Mouse (Mus musculus) adipocyte (in vitro differentiated cells): ENCODE data around the gene Comtd1.
A peak's percentile ranks its signal among the peaks of the same experiment; 100 is the strongest.

Experiments used
- DNase-seq: peaks from one replicate; pipeline ENCODE4 v3.0.0-alpha.2; 2016; ENCODE audit warnings: low spot score

The Comtd1 gene

GRCm38 (mm10) chr14:21848166-21849154 lies at the start of gene Comtd1:
Gene Comtd1, minus strand, starts transcription at chr14:21848977.
- peak; percentile 95 for DNase-seq

GRCm38 (mm10) chr14:21892341-21892659 lies 43.5 kb upstream of the Comtd1 start:
- DNase-seq = no peak

DNA sequence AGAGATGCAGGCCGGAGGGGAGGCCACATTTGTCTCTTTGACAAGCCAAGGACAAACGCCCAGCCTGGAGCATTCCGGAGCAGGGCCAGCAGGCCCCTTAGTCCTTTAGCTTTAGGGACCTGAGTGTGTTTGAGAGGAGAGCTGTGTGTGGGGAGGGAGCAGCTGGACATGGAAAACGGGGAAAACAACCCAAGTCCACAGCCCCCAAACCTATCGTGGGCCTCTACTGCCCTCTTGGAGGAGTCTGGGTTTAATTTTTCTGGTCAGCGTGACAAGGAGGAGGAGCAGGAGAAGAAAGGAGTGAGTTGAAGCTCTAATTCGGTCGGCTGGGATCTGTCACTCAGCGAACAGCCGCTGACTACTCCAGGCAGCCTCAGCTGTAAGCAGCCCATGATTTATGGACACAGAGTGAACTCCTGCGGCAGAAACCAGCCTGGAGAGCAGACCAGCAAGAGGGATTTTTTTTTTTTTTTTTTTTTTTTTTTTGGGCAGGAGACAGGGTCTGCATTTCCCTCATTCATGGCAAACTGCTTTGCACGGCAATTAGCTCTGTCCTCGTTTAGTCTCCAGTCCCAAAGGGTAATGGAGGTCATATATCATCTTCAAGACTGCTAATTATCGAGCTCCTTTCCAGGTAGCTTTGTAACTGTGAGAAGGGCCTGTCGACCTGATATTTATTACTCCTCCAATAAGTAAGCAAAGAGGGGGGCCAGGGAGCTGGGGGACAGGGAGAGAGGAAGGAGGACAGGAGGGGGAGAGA lies 43.0 kb upstream of the Comtd1 start:
- no peak for DNase-seq

- DNase-seq = peak; percentile 64
These were observed 41.7 kb upstream of the Comtd1 start for GRCm38 (mm10) chr14:21890430-21890829.

GRCm38 (mm10) chr14:21866816-21867215 lies 18.0 kb upstream of the Comtd1 start:
- DNase-seq = no peak

DNA sequence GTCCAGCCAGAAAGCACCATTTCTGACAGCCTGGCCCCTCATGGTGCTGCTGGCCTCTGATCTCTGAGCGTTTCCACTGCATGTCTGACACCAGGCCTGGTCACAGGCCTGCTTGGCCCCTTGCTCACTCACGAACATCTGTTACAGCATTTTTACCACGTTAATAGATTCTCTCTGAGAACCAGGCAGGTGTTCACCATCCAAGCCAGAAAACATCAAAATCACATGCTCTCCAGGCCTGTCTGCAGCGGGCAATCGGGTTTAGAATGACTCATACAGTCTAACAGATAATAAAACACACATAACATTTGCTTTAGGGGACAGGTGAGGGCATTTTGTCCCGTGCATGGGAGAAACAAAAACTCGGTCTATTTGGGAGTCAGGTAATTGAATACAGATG lies 17.5 kb upstream of the Comtd1 start:
- no peak for DNase-seq

DNA sequence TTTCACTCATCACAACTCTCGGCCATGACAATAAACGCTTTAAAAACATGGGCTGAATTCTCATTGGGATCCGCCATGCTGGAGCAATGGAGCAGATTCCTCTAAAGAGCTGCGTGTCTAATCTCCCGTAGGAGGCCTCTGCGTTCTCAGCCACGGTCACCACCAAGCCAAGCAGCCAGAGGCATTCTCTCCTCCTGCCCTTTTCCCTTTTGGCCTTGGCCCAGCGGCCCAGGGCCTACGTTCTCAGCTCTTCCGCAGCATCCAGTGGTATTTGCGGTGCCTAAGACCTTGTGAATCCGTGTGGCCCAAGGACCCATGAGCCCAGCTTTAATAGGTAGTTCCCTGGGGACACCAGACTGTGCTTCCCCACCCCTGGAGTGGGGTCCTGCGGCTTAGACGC lies 8.1 kb upstream of the Comtd1 start:
- no peak for DNase-seq

GRCm38 (mm10) chr14:21855961-21856360 lies 7.2 kb upstream of the Comtd1 start:
- DNase-seq = no peak

DNA sequence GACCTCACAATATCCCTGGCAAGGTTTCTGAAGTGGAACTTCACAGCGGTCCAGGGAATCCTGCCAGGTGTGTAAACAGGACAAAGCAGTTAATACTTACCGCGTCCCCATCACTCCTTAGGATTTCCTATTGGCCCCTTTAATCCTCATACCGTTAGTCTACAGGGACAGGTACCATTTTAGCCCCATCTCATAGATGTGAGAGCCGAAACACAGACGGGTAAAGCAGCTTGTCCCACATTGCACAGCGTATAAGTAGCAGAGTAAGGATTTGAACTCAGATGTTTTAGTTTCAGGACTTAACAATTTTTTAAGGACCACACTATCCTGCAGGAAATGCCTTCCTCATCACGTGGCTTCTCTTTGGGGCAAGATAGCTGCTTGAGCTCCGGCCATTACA lies 5.5 kb upstream of the Comtd1 start:
- no peak for DNase-seq

GRCm38 (mm10) chr14:21853456-21854109 lies 4.8 kb upstream of the Comtd1 start:
- DNase-seq = peak; percentile 60

DNA sequence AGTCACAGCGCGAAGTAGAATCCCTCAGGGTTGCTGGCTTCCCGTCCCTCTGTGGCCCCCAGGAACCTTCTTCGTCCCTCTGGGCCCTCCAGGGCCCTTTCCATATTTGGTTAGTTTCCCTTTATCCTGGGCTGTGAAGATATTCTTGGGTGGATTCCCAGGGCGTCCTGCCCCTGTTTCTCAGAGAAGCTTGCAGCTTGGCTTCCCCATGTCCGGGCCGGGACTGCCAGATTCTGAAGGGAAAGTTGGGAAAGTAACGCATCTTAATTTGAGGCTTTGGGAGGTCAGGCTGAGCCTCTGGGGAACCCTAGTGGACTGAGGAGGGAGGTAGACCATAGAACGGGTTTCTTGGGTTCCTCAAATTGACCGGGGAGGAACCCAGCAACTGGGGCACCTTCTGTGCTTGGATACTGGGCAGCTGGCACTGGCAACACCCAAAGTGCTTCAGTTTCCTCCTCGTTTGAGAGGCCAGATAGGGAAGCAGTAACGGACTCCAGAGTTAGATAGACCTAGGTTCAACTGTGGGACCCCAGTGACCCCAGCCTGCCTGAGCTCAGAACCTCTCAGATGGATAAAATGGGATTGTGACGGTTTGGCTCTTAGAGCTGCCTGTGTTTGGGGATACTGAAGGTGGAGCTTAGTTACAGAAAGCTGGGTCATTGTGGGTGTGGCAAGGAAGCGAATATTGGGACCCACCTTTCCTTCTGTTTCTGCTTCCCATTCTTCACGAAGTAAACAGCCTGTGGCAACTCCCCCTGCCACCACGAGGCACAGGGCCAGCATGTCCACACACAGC lies 3.4 kb upstream of the Comtd1 start:
- peak; percentile 61 for DNase-seq

DNA sequence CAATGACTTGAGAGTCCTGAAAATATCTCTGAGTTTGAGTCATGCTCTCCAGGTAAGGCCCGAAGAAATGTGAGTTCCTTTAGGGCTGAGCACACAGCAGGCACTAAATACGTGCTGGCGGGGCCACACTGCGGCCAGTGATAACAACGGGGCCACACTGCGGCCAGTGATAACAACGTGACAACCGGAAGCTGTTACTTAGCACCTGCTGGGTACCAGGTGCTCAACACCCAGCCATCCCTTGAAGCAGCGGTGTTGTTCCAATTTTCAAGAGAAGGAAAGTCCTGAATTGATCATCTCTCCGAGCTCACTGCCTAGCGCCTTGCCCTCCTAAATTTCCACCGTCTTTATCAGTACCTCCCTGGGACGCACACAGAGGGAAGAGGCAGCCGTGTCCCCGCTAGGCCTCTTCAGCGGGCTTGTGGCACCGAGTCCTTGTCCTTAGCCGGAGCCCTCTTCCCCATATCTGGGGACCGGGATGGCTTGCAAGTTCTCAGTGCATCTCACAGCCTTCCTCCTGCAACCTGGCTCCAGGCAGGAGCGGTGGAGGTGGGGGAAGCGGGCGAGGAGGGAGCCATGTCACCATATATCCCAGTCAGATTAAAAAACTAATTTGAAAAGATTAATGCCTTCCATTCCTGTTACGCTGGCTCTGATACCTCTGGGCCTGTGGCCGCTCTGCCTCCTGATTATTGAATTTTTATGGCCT lies 1.8 kb upstream of the Comtd1 start:
- DNase-seq = no peak

DNA sequence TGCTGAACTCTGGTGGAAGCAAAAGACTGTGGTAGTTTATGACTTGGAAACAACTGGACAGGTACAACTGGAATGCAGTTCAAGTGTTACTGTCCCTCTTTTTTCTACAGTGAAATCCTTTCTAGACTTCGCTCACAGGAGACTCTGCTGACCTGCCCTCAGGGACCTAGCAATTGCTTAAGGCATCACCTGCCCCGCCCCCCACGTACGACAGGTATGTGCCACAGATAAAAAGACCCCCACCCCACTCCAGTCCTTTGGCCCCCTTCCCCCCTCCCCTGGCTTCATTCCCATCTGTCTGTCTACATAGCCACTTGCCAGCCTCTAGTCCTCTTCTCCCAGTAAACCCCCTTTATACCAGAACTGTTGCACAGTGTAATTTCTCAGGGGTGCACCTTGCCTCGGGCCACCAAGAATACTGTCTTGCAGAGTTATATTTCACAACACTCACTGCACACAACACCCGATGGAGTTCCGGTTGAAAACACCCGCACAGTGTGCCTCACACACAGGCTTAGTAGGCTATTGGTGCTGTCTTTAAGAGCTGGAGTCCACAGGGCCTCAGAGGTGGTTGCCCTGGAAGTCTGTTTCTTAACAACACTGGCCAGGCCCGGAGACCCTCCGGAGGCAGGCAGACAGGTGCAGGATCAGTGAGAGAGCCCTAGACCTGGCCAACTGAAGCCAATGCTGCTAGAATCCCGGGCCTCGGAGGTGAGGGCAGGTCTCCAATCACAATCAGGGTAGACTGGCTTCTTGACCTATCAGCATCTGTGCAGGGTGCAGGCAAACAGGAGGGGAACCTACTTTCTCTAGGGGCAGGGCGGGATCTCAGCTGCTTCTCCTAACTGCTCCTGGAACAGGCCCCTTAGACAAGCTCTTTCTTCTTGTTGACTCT lies 994 bp upstream of the Comtd1 start:
- DNase-seq = no peak

DNA sequence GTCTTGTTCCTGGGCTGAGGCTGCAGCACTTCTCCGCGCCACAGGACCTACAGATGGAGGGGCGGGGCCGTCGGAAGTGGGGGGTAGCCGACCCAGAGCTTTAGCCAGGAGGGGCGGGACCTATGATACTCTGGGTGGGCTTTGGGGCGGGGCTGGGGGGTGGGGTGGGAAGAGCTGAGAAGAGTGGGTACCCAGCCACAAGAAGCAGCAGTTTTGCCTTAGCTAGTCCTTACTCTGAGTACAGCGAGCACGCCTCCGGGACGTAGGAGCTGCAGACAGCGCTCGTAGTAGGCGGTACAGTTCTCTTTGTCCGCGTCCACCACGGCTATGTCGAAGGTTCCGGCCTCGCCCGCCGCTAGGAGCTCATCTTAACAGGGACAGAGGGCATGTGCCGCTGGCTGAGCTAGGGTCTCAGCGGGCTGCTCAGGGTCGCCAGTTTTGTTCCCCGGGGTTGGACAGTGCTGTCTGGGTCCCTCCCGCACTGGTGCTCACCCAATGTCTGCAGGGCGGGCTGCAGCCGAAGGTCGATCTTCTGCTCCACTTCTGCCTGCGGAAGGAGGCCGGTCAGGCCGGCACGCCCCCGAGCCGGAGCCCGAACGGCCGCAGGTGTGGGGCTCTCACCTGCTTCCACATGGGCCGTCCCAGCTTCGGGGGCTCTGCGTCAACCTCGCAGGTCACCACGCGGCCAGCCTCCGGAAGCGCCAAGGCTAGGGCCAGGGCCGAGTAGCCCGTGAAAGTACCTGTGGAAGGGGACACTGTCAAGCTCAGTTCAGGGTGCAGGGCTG lies 1.2 kb downstream of the Comtd1 start:
- DNase-seq = no peak

DNA sequence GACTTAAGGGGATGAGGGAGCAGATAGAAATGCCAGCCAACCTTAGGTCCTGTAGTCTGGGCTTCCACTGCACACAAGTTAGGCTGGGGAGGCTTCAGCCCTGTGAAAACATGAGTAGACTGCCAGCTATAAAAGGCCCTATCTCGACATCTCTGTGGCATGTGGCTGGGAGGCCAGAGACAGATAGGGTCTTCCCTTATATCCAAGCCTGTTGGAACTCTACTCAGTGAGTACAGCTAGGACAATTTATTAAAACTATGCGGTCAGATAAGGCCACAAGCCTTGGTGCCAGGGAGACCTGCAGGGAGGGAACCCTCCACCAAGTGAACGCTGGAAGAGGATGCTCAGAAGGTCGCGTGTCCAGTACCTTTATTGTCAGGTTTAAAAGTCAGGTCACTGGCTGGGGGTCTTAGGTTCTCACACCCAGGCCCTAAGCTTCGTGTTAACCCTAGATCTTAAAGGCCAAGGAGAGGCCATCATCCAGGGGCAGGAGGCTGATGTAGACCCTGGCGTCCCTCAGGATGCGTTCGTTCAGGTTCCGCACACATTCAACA lies 1.9 kb downstream of the Comtd1 start:
- no peak for DNase-seq

- no peak for DNase-seq
These were observed 5.5 kb downstream of the Comtd1 start for GRCm38 (mm10) chr14:21843263-21843662.

DNA sequence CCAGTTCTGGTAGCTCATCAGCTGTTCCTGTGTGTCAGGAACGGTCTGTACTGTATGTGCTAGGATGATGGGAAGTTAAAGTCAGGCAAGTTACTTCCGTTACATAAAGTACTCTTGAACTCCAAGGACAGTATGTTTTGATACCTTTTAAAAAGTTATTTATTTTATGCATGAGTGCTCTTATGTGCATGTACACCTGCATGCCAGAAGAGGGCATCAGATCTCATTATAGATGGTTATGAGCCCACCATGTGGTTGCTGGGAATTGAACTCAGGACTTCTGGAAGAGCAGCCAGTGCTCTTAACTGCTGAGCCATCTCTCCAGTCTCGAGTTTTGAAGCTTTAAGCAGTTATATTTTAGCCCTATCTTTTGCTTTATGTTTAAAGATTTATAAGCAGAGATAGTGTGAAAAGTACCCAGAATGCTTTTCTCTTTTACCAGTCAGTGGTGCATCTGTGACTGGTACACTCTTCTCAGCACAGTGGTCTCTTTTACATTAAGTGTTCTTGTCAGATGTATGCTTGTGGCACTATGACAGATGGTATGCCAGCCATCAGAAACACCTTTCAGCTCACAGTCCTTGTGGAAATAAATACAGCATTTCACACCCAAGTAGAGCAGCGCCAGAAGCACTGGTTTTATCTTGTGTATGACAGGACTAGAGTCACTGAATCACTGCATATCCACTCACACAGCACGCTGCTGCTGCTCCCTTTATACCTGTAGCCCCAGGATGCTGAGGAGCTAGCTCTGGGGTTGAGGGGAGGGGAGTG lies 6.8 kb downstream of the Comtd1 start:
- DNase-seq = no peak

DNA sequence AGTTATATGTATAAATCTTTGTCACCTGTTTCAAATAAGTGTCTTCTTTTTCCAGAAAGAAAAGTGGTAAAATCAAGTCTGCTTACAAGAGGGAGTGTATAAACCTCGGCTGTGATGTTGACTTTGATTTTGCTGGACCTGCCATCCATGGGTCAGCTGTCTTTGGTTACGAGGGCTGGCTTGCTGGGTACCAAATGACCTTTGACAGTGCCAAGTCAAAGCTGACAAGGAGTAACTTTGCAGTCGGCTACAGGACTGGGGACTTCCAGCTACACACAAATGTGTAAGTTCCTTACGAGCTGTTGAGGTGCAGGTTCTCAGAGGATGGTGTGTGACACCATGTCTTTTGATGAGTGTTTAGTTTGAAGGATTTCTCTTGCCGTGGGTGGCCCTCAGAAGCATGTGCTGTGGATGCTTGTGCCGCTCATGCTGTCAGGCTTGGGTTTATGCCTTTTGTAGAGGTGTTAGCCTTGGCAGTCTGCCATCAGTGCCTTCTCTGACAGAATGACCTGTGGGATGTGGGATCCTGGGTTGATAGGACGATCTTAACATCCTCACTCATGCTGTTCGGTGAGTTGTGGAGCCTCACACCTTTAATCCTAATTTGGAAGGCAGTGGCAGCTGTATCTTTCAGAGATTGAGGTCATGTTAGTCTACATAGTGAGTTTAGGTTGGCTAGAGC lies 10.3 kb downstream of the Comtd1 start:
- no peak for DNase-seq
